Mouse (Mus musculus): Measurements from ENCODE around the gene Olfr222. TPM values are rescaled to one million over a fixed set of nuclear protein-coding genes. Genes with fewer than 3 reads are reported as not detected.
"Not testable (repeated sequence)": the region's sequence is repeated elsewhere in the genome, so short reads cannot be mapped to it uniquely, and the experiment has no call there.

Olfr222 gene
- total RNA-seq (2014; fragmentation: Nextera tagmentation) (not detected in 2 replicates), total RNA-seq (2017) (not detected in 2 replicates), polyA plus RNA-seq (2012) (not detected in 2 replicates)

DNA sequence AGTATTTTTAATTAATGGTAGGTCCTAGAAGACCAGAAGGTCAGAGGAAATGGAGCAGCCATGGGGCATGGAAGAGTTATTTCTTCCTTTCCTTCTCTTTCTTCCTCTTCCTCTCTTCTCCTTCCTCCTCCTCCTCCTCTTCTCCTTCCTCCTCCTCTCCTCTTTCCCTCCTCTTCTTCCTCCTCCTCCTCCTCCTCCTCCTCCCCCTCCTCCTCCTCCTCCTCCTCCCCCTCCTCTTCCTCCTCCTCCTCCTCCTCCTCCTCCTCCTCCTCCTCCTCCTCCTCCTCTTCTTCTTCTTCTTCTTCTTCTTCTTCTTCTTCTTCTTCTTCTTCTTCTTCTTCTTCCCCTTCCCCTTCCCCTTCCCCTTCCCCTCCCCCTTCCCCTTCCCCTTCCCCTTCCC, at the start of gene Olfr222:
Olfr222 (minus strand) TSS at position 101 of the 400 bp plus-strand sequence.
- ATAC-seq (ENCODE audit: extremely low read depth, insufficient number of reproducible peaks, low FRiP score, poor library complexity, severe bottlenecking); H3K36me3 ChIP-seq (replicated peaks): not testable (repeated sequence)

DNA sequence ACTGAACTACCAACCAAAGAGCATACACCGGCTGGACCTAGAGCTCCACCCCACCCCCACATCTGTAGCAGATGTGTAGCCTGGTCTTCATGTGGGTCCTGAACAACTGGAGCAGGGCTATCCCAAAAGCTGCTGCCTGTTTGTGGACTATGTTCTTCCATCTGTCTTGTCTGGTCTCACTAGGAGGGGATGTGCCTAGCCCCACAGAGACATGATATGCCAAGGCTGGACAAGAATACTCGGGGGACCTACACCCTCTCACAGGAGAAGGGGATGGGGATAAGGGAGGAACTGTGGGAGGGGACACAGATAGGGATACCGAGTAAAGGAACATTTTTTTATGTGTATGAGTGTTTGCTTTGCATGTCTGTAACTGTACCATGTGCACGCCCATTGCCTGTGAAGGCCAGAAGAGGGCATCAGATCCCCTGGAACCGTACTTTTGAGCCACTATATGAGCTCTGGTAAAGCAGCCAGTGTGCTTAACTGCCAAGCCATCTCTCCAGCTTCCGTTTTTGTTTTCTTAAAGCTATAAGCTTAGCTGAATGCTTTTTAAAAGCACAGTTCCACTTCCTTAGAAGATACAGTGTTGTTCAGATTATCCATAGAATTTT, 48.1 kb upstream of the Olfr222 start:
- ATAC-seq (ENCODE audit: extremely low read depth, insufficient number of reproducible peaks, low FRiP score, poor library complexity, severe bottlenecking), result peak; percentile 34; the same call in 1 of the 2 replicates

More for the DNA sequence above, at the start of gene Olfr222:
- DNase-seq (ENCODE audit: low spot score); H3K4me1 ChIP-seq (ENCODE audit: insufficient read depth, low read depth, low read length); H3K27me3 ChIP-seq (ENCODE audit: insufficient read depth, low read length); H3K4me3 ChIP-seq (ENCODE audit: low read depth, low read length); H3K9me3 ChIP-seq (replicated peaks): not testable (repeated sequence)

DNA sequence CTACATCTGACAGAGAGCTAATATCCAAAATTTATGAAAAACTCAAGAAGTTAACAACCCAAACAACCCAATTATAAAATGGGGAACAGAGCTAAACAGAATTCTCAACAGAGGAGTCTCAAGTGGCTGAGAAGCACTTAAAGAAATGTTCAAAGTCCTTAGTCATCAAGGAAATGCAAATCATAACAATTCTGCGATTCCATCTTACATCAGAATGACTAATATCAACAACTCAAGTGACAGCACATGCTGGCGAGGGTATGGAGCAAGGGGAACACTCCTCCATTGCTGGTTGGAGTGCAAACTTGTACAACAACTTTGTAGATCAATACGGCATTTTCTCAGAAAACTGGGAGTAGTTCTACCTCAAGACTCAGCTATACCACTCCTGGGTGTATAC, 46.2 kb upstream of the Olfr222 start:
- no peak for TF ChIP-seq CTCF (IDR thresholded peaks at IDR 0.05; ENCODE audit: low read depth, low read length)
- DNase-seq (ENCODE audit: low spot score) (no peak), ATAC-seq (ENCODE audit: extremely low read depth, insufficient number of reproducible peaks, low FRiP score, poor library complexity, severe bottlenecking) (no peak)
- no peaks in the 10 kb centered on the region for H3K4me1 ChIP-seq (ENCODE audit: insufficient read depth, low read depth, low read length)
- H3K27me3 ChIP-seq (ENCODE audit: insufficient read depth, low read length), result peaks cover 16% of the 10 kb centered on the region
- H3K4me3 ChIP-seq (ENCODE audit: low read depth, low read length), result no peak overlapping the region
- H3K9me3 ChIP-seq (replicated peaks), result no peaks in the 10 kb centered on the region
- no peaks in the 10 kb centered on the region for H3K36me3 ChIP-seq (replicated peaks)

More for the DNA sequence above, 48.1 kb upstream of the Olfr222 start:
- H3K9me3 ChIP-seq (replicated peaks), result no peaks in the 10 kb centered on the region
- no peak for DNase-seq (ENCODE audit: low spot score)
- no peaks in the 10 kb centered on the region for H3K36me3 ChIP-seq (replicated peaks)
- TF ChIP-seq CTCF (IDR thresholded peaks at IDR 0.05; ENCODE audit: low read depth, low read length), result no peak
- peaks cover 7% of the 10 kb centered on the region; the same call in 1 of the 2 replicates for H3K27me3 ChIP-seq (ENCODE audit: insufficient read depth, low read length)
- H3K4me3 ChIP-seq (ENCODE audit: low read depth, low read length), result no peak overlapping the region
- no peaks in the 10 kb centered on the region for H3K4me1 ChIP-seq (ENCODE audit: insufficient read depth, low read depth, low read length)

DNA sequence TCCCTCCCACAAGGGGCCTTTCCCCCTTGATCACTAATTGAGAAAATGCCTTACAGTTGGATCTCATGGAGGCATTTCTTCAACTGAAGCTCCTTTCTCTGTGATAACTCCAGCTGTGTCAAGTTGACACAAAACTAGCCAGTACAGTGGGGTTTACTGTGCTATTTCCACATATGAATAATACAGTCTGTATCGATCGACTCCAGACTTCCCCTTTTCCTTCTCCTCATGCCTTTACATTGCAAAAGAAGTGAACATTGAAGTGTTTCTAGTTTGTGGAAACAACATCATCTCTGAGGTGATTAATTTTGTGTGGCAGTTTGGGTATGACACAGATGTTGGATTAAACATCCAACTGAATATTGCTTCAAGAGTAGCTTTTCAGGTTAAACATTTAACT, 41.0 kb upstream of the Olfr222 start:
- not testable (repeated sequence) for H3K4me1 ChIP-seq (ENCODE audit: insufficient read depth, low read depth, low read length); H3K9me3 ChIP-seq (replicated peaks); ATAC-seq (ENCODE audit: extremely low read depth, insufficient number of reproducible peaks, low FRiP score, poor library complexity, severe bottlenecking); H3K4me3 ChIP-seq (ENCODE audit: low read depth, low read length); DNase-seq (ENCODE audit: low spot score); H3K36me3 ChIP-seq (replicated peaks)
- peaks cover 22% of the 10 kb centered on the region for H3K27me3 ChIP-seq (ENCODE audit: insufficient read depth, low read length)

DNA sequence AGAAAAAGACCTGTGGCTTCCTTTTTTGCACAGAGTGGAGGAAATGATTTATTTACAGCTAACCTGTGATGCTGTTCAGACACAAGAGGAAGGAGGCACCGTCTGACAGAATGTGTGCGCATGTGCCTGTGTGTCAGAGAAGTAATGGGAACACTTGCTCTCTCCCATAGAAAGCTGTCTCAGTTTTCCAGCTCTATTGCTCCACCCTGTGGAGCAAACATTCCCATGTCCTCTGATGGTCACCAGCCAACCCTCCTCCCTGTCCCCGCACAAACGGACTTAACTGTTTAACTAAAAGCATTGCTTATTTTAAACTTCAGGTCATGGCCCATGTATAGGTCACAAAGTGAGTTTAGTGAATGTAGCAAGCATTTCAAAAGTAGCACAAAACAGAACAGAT, 38.1 kb upstream of the Olfr222 start:
- Histone ChIP-seq H3K9me3 (replicated peaks) (no peaks in the 10 kb centered on the region), H3K27me3 (ENCODE audit: insufficient read depth, low read length) (peaks cover 26% of the 10 kb centered on the region), H3K36me3 (replicated peaks) (no peaks in the 10 kb centered on the region), H3K4me3 (ENCODE audit: low read depth, low read length) (no peak overlapping the region), H3K4me1 (ENCODE audit: insufficient read depth, low read depth, low read length) (no peaks in the 10 kb centered on the region)
- ATAC-seq (ENCODE audit: extremely low read depth, insufficient number of reproducible peaks, low FRiP score, poor library complexity, severe bottlenecking), result no peak
- no peak for DNase-seq (ENCODE audit: low spot score)
- TF ChIP-seq GATA1 (IDR thresholded peaks at IDR 0.05; ENCODE audit: borderline replicate concordance, low read length) (no peak), GATA2 (IDR thresholded peaks at IDR 0.05; ENCODE audit: borderline replicate concordance, low read depth, low read length) (no peak), TAL1 (conservative IDR thresholded peaks at IDR 0.05; ENCODE audit: low read depth, low read length) (no peak), CTCF (IDR thresholded peaks at IDR 0.05; ENCODE audit: low read depth, low read length) (no peak), POLR2AphosphoS5 (IDR thresholded peaks at IDR 0.05; ENCODE audit: insufficient replicate concordance, low read depth, low read length) (no peak)

DNA sequence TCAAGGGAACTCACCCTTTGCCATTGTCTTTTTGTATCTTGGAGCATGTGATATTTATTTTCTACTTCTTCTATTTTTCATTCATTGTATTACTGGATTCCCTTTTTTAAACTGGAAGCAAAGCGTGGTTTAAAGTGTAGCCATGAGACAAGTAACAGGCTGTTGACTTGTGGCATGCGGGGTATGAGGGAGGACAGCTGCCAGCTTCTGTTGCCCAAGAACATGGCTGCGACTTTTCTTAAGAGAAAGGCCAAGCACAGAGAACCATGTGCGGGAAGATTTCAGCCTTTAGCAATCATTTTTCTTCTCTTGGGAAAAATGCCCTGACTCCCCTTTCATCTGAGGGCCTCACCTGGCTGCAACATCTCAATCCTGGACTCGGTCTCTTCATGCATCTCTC, 35.6 kb upstream of the Olfr222 start:
- Histone ChIP-seq H3K9me3 (replicated peaks) (no peaks in the 10 kb centered on the region), H3K4me1 (ENCODE audit: insufficient read depth, low read depth, low read length) (no peaks in the 10 kb centered on the region), H3K36me3 (replicated peaks) (no peaks in the 10 kb centered on the region), H3K27me3 (ENCODE audit: insufficient read depth, low read length) (peaks cover 17% of the 10 kb centered on the region), H3K4me3 (ENCODE audit: low read depth, low read length) (no peak overlapping the region)
- ATAC-seq (ENCODE audit: extremely low read depth, insufficient number of reproducible peaks, low FRiP score, poor library complexity, severe bottlenecking) (no peak), DNase-seq (ENCODE audit: low spot score) (no peak)
- TF ChIP-seq GATA2 (IDR thresholded peaks at IDR 0.05; ENCODE audit: borderline replicate concordance, low read depth, low read length) (no peak), GATA1 (IDR thresholded peaks at IDR 0.05; ENCODE audit: borderline replicate concordance, low read length) (no peak), POLR2AphosphoS5 (IDR thresholded peaks at IDR 0.05; ENCODE audit: insufficient replicate concordance, low read depth, low read length) (no peak), TAL1 (conservative IDR thresholded peaks at IDR 0.05; ENCODE audit: low read depth, low read length) (no peak), CTCF (IDR thresholded peaks at IDR 0.05; ENCODE audit: low read depth, low read length) (no peak)

DNA sequence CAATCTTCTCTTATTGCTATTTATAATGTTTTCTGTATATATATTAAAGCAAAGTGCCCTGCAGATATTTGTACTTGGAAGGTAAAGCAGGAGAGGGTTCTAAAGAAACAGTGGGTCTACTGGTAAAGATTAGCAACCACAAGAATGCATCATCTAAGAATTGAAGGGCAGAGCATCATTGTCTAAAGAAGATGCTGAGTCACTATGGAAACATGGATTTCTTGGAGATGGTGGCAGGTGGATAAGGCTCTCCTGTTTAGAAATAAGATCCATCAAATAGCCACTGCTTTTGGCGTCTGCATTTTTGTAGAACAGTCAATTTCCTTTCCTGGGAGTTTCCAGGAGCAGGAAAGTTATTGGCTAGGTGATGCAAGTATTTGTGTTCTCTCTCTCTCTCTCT, 26.3 kb upstream of the Olfr222 start:
- Histone ChIP-seq H3K27me3 (ENCODE audit: insufficient read depth, low read length) (0 out of 2 replicates have a peak, but pooled peaks cover 3% of the 10 kb centered on the region), H3K9me3 (replicated peaks) (no peaks in the 10 kb centered on the region), H3K4me1 (ENCODE audit: insufficient read depth, low read depth, low read length) (no peaks in the 10 kb centered on the region), H3K4me3 (ENCODE audit: low read depth, low read length) (no peak overlapping the region), H3K36me3 (replicated peaks) (no peaks in the 10 kb centered on the region)
- TF ChIP-seq POLR2AphosphoS5 (IDR thresholded peaks at IDR 0.05; ENCODE audit: insufficient replicate concordance, low read depth, low read length), result no peak
- TF ChIP-seq GATA2 (IDR thresholded peaks at IDR 0.05; ENCODE audit: borderline replicate concordance, low read depth, low read length), result no peak
- TF ChIP-seq CTCF (IDR thresholded peaks at IDR 0.05; ENCODE audit: low read depth, low read length), result no peak
- TF ChIP-seq GATA1 (IDR thresholded peaks at IDR 0.05; ENCODE audit: borderline replicate concordance, low read length), result no peak
- no peak for TF ChIP-seq TAL1 (conservative IDR thresholded peaks at IDR 0.05; ENCODE audit: low read depth, low read length)
- DNase-seq (ENCODE audit: low spot score), result no peak
- ATAC-seq (ENCODE audit: extremely low read depth, insufficient number of reproducible peaks, low FRiP score, poor library complexity, severe bottlenecking), result no peak

All from G1E (cell line).